Mouse (Mus musculus) natural killer cell, adult 2 months (primary cell): ENCODE results near the gene Runx2.

Source experiments
- DNase-seq, 2 experiments: peaks; one replicate each; pipeline ENCODE4 v3.0.0; 2022; ENCODE audit warnings: low spot score in 2 of 2

Gene Runx2

GRCm38 (mm10) chr17:44814508-44815175, at the start of gene Runx2:
Gene Runx2, minus strand, starts transcription at chr17:44814797.
- no peak for DNase-seq

- no peak for DNase-seq
These were observed 48.6 kb upstream of the Runx2 start for GRCm38 (mm10) chr17:44863165-44863564.

- DNase-seq = no peak
These were observed 27.6 kb upstream of the Runx2 start for GRCm38 (mm10) chr17:44842184-44842583.

DNA sequence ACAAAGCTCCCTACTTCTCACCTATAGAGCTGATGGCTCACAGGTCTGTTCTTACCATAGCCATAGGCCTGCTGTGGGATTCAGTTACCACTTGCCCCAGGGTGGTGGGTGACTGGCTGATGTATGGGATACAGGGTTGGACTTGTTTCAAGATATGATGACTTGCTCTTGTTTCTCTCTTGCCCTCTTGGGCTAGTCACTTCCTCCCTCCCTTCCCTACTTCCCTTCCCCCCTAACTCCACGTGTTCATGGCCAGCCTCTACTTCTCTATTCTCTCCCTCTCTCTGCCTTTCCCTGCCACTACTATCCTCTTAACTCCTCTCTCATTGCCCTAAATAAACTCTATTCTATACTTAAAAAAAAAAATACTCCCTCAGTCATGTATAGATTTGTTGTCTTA, 16.6 kb upstream of the Runx2 start:
- DNase-seq = no peak

DNA sequence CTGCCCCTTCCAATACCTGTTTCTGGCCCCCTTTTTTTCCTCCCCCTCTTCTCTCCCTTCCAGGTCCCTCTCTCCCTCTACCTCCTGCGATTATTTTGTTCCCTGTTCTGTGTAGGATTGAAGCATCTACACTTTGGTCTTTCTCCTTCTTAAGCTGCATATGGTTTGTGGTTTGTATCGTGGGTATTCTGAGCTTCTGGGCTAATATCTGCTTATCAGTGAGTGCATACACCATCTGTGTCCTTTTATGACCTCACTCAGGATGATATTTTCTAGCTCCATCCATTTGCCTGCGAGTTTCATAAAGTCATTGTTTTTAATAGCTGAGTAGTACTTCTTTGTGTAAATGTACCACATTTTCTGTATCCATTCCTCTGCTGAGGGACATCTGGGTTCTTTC, 15.0 kb upstream of the Runx2 start:
- DNase-seq = no peak

DNA sequence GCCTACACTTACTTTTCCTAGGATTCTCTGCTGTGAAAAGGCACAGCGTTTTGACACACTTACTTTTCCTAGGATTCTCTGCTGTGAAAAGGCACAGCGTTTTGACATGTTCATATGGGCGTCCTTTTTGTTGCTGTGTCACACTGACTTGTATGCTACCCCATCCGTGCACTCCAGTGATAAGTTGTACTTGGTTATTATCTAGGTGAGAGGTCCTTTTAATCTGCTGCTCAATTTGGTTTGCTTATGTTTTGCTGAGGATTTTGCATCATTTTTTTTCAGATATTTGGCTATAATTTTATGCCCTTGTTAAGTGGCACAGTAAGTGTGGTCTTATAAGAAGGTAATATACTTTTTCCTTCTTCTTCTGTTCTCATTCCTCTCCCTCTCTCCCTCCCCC, 13.4 kb upstream of the Runx2 start:
- no peak for DNase-seq

DNA sequence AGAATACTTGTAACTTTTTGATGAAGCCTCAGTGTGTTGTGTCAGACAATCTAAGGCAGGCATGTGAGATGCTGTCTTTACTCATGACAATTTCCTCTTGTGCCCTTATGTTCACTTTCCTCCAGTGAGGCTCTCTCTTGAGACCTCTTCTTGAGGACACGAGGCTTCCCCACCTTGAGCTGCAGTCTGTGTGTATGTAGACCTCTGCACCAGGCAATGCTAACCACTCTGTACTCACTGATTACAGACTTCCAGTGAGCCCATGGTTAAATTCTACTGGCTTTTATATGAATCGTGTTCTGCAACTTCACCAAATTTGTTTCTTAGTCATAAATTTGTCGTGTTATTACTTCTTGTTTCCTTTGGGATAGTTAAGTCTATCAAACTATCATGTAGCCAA, 12.5 kb upstream of the Runx2 start:
- DNase-seq = no peak

DNA sequence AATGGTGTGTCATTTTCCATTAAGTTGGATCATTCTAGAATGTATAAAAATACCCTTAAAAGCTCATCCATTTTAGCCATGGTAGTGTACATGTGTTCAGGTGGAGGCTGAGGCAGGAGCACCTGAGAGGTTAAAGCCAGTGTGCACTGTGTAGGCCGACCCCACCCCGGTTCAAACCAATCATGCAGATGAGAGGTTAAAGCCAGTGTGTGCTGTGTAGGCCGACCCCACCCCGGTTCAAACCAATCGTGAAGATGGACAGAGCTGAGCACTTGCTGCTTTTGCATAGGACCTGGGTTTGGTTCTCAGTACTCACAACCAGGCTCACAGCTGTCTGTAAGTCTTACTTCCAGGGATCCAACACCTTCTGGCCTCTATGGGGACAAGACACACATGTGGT, 7.3 kb upstream of the Runx2 start:
- DNase-seq = no peak

GRCm38 (mm10) chr17:44819816-44820215, 5.2 kb upstream of the Runx2 start:
- DNase-seq = no peak

- DNase-seq = no peak
These were observed 4.2 kb upstream of the Runx2 start for GRCm38 (mm10) chr17:44818825-44819224.

- DNase-seq = no peak
These were observed 7.6 kb downstream of the Runx2 start for GRCm38 (mm10) chr17:44807031-44807430.

GRCm38 (mm10) chr17:44797331-44797730, 17.3 kb downstream of the Runx2 start:
- DNase-seq = no peak

GRCm38 (mm10) chr17:44792218-44792917, 22.2 kb downstream of the Runx2 start:
- DNase-seq = no peak

DNA sequence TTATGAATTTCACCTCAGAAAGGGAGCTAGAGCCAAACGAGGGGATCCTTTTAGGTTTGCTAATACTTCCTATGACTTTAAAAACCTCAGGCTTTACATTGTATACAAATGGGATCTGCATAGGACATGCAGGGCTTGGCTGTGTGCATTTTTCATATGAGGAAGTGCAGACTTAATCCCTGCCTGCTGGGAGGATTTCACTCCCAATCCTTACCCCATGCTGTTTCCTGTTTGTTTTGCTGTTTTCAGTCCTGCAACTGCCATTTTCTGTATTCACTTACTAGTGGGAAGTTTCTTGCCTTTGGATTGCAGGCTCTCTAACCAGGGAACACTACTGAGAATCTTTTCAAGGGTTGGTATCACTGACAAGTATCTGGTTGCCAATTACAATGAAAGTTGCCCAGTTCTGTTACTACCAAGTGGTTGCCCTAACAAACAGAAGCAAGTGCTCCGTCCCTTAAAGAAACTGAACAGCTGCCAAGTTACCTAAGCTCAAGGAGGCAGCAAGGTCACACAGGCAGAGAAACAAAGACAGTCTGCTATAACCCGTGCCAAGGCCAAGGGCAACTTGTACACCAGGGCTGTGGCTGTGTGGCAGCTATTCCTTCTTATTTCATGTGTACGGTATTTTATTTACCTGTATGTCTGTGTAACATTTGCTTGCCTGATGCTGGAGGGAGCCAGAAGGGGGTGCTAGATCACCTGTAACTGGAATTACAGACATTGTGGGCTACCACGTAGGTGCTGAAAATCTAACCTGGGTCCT, 25.4 kb downstream of the Runx2 start:
- no peak for DNase-seq

GRCm38 (mm10) chr17:44783143-44783542, 31.5 kb downstream of the Runx2 start:
- DNase-seq = no peak

DNA sequence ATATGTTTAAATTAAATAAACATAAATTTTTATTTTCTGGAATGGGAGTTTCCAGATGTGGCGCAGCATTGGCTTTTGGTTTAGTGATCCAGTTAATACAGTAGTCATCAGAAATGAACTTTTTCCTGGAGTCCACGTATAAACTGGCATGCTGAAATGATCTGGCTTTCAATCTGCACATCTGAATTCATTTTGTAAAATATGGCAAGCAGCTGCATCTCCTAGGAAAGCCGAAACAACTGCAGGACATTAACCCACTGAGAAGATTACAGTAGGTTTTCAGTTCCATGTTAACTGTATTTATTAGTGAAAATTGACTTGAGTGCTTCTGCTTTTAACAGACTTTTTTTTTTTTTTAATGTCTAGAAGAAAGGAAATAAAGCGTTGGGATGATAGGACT, 32.2 kb downstream of the Runx2 start:
- DNase-seq = no peak

- DNase-seq = no peak
These were observed 34.2 kb downstream of the Runx2 start for GRCm38 (mm10) chr17:44780353-44780752.

GRCm38 (mm10) chr17:44778141-44778540, 36.5 kb downstream of the Runx2 start:
- DNase-seq = no peak

DNA sequence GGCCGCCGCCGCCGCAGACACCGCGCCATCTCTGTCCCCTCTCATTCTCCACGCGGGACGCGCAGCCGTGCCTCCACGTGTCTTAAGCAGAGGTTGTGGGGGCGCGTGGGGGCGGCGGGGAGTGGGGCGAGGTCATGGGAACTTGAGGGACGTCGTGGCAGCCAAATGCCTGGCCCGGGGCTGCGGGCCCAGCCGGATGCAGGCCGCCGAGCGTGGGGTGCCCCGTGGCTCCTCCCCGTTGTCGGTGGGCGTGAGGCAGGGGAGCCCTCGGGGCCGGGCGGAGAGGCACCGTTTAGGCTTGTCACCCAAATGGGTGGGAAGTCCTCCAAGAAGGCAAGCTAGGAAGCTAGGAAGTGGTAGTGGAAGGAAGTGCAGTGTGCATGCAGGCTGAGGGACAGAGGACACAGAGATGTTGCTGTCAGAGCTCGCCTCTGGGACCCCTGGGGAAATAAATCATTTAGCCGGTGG, 37.2 kb downstream of the Runx2 start:
- peak; percentile 38 to 59 for DNase-seq

DNA sequence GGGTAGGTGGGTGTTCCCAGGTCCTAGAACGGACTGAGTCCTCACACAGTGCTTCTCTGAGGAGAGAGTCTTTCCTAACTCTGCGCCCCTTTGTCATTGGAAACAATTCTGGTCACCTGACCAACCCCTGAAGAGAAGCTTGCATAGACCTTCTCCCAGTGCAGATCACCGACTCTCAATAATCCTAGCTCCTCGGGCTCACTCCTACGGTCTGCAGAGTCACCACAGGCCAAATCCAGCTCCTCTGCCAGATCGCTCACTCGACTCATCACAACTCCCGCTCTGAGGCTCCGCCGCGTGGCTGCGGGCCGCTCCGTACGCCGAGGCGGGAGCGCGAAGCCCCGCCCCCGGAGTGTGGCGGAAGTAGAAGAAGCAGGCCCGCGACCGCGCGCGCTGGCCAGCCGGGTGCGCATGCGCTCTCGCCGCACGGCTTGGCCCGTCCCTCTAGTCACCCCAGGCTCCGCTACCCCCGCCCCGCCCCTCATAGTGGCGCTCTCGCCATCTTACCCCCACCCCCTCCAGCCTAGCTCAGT, 37.8 kb downstream of the Runx2 start, which contains the start of gene Supt3:
TSS of gene Supt3 (plus strand) at position 415 of the 533 bp plus-strand sequence.
- DNase-seq = peak; percentile 92 to 95

DNA sequence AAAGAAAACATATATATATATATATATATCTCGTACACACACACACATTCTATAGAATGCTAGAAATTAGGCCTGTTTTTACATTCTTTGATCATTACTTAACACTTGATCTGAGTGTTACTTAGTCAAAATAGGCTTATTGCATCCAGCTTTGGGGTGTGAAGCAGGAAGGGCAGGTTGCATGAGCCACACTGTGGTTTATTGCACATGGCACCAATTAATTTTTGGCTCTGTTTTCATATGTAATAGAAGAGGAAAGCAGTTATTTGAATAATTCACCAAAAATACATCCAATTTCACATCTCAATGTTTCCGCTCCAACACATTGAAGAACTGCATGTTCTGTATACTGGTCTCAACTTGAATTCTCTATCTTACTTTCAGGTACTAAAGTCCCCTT, 42.0 kb downstream of the Runx2 start:
- no peak for DNase-seq

DNA sequence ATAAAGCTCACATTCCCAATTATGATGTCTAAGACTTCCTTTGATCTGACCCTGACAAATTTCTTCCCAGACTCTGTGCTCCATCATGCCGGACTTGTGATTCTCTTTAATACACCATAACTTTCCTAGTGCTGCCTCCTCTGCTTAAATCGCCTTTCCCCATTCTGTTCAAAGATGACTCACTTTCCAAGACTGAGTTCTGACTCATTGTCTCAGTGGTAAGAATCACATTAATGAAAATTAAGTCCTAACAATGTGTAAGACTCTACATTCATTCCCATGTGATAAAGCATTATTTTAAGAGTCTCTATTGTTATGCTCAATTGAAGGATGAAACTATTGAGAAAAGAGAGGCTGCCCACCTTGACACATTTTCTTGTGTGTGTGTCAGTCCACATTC, 43.7 kb downstream of the Runx2 start:
- no peak for DNase-seq
